Mouse (Mus musculus) c-Kit-negative CD71-positive TER-119-positive erythroid progenitor cells, embryonic 14.5 days (primary cell): ENCODE results near the gene Gpi1.
A peak's percentile ranks its signal among the peaks of the same experiment; 100 is the strongest.
"Not testable (repeated sequence)": the region's sequence is repeated elsewhere in the genome, so short reads cannot be mapped to it uniquely, and the experiment has no call there.

Experiments used
- DNase-seq: peaks from one replicate; pipeline ENCODE4 v3.0.0-alpha.2; 2013; ENCODE audit warnings: low read depth, low spot score

The Gpi1 gene

DNA sequence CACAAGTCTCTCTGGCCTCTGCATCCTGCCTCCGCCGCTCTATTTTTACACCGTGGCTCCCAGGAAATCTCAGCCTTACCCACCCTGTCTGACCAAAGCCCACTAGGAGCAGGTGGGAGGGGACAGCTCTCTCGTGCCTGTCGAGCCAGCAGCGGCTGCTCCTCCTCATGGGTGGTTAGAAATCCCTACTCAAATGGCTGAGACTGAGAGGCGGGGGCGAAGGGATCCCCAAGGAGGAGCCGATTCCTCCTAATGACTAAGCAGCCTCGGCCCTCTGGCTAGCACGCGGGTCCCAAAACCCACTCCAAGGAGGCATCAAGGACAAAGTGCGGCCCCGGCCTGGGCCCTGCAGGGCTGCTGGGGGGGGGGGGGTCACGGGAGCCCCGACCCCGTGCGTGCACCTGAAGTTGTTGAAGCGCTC, 435 bp downstream of the Gpi1 start:
- DNase-seq: no peak

DNA sequence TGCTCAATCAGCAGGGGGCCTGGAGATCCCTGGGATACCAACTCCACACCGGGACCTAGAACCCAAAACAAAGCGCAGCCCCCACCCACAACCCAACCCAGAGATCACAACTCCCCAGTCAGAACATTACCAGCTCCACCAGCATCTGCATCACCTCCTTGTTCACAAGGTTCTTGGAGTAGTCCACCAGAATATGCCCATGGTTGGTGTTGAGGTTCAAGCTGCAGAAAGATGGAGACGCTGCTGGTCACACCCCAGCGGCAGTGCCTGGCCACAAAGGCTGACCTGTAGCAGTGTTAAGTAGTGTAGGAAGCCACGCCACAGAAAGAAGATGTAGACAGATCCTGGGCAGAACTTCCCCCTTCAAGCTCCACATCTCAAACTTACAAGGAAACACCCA, 983 bp downstream of the Gpi1 start:
- no peak for DNase-seq

DNA sequence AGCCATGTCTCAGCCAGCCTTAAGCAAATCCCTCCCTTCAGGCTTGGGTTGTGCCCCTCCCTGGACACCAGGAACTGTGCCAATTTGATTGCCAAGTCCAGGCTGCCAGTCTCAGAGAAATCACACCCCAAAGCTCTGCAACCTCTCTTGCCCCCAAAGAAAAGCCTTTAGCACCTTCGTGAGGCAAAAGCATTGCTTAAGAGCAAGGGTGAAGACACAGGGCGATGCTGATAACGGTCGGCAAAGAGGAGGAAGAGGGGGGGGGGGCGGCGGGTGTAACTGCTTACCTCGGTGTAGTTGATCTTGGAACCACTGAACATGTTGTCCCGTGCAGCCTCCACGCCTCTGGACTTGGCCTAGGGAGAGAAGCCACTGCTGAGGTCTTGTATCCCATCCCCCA, 1.5 kb downstream of the Gpi1 start:
- DNase-seq: no peak

DNA sequence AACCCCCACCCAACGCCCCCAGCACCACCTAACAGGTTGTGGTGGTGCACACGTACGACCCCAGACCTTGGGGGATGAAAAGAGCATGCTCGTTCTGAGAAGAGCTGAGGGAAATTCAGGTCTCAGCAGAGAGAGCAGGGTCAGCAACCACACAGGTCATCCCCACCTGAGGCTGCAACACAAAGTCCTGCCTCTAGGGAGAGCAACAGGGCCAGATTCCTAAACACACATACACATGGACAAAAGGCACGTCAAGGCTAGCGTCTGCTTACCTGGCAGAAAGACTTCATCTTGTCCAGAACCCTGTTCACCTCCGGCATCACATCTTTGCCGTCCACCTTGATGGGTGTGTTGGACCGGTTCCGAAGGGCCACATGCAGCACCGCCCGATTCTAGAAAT, 3.3 kb downstream of the Gpi1 start:
- no peak for DNase-seq

DNA sequence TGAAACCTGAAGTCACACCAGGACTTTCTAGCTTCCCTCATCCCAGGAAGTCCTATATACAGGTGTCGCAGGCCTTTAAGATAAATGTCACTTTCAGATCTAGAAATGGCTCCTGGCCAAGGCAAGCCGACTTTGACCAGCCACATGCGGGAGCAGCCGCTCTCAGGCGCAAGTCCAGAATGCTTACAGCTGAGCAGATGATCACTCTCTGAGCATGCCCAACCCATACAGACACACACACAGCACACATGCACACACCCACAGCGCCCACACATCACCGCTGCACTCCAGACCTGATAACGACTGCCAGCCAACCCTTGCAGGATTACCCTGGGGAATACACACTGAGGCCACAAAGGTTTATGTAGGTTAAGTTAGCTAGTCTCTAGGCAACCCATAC, 4.0 kb downstream of the Gpi1 start:
- no peak for DNase-seq

DNA sequence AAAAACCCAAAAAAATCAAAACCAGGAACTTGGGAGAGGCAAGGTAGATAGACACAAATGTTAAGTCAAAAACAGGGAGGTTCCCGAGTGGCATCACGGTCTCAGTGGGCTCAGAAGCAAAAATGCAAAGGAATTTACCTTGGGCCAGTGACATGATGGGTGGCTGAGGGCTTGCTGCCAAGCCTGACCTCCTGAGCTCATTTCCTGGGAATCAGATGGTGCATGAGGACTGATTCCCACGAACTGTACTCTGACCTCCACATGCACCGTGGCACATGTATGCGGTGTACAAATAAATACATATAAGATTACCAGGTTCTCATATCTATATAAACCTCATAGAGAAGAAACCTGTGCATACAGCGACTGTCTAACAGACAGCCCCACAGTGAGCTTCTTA, 5.8 kb downstream of the Gpi1 start:
- DNase-seq: no peak

DNA sequence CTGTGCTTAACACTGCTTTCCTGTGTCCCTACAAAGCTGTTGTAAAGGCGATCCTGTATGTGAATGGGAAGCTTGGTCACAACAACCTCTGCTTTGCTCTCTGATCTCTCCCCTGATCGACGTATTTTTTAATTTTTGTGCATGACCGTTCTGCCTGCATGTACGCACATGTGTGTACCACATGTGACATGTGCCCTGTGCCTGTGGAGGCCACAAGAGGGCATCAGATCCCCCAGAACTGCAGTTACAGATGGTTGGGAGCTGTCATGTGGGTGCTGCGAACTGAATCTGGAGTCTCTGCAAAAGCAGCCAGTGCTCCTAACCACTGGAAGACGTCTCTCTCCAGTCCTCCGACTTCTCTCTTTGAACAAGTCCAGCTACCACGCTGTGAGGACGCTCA, 7.8 kb downstream of the Gpi1 start:
- no peak for DNase-seq

DNA sequence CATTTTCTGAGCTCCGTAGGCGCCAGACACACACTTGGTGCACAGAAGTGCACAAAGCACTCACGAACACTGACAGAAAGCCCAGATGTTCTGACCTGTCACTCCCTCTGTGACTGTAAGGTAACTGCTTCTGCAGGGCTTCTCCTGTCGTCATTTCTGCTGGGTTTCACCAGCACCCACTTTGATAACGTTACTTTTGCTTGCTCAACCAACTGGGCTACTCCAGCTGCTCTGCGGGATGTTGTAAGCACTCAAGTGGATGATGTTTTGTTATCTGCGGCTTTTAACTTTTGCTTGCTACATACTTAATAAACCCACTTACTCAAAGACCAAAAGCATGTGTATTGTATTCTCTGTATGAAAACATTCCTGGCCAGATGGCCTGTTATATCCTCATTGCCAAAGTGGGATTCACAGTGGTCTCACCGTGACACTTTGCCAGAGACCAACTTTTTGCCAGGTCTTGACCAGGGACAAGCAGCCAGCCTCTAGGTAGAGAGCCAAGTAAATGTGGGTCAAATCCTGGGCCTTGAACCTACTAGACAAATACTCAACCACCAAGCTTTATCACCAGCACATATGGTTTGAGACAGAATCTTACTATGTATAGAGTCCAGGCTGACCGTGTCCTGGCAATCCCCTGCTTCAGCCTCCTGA, 8.4 kb downstream of the Gpi1 start:
- no peak for DNase-seq

DNA sequence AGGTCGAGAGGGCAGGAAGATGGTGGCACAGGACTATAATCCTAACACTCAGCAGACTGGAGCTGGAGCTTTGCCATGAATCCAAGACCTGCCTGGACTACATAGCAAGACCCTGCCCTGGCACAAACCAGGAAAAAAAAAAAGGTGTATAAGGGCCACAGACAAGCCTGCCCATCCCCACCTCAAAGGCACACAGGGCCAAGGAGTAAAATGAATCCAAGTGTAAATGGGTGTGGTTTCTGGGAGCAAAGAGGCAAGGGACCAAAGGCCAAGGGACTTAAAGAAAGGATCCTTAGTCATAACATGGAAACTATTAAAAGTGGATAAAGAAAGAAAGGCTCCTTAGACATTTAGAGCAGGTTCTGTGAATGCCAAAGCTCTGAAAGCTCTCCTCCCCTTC, 11.6 kb downstream of the Gpi1 start:
- no peak for DNase-seq

DNA sequence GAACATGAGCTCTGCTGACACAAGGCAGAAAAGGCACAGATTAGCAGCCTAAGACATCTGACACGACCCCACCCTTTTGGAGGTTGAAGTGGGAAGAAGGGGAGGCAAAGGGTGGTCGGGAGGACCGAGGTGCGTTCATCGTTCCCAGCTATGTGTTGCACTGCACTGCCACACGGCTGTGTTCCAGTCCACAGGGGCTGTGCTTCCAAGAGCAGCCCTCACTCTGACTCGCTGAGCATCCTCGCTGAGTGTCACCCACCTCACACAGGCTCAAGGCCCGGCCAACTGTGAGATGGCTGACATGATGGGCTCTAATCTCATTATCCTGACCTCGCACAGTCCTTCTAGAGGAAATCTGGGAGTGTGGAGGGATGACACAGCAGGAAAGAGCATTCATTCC, 13.7 kb downstream of the Gpi1 start:
- no peak for DNase-seq

DNA sequence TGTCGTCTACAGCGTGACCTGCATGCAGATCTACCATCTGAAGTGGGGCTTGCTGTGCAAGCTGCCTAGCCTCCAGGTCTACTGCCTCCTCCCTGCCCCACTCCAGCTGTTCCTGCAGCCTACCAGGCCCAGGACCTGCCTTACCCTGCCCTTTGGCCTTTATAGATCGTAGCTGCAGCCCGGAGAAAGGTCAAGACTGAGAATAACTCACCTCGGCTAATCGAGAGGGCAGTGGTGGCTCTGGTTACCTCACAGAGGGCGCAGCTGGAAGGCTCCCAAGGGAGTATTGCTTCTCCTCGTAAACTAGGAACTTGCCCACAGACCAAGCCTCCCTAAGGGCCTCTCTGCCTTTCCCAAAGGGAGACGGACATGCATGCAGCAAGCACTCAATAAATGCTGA, 14.7 kb downstream of the Gpi1 start:
- no peak for DNase-seq

DNA sequence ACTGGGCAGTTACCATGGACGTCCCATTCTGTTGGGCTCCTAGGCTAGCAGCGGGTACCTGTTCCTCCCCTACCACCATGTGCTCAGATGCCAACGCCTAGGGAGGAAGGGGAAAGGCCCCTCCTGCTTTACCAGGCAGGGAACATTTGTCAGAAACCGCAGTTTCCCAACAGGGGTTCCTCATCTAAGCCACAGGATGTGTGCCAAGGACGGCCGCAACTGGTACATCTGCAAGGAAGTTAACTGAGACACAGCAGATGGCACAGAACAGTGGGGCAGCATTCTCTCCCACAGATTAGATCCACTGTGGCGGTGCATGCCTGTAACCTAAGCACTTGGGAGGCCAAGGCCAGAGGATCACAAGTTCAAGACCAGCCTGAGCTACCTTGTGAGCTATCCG, 15.5 kb downstream of the Gpi1 start:
- DNase-seq: no peak

DNA sequence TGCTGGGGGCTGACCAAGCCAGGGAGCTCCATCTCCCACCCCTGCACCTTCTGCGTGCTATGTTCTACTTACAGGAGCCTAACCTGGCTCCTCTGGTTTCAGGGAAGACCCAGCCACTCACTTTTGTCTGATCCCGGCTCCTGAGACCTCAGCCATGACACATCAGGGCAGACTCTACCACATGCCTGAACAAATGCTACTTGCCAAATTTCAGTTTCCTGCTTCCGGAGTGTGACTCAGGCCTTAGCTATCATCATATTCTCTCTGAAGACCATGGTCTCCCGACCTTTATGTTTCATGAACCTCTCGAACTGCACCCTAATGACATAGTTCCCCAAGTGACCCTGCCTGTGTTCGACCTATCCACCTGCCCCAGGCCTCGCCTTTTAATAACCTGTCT, 16.9 kb downstream of the Gpi1 start:
- no peak for DNase-seq

DNA sequence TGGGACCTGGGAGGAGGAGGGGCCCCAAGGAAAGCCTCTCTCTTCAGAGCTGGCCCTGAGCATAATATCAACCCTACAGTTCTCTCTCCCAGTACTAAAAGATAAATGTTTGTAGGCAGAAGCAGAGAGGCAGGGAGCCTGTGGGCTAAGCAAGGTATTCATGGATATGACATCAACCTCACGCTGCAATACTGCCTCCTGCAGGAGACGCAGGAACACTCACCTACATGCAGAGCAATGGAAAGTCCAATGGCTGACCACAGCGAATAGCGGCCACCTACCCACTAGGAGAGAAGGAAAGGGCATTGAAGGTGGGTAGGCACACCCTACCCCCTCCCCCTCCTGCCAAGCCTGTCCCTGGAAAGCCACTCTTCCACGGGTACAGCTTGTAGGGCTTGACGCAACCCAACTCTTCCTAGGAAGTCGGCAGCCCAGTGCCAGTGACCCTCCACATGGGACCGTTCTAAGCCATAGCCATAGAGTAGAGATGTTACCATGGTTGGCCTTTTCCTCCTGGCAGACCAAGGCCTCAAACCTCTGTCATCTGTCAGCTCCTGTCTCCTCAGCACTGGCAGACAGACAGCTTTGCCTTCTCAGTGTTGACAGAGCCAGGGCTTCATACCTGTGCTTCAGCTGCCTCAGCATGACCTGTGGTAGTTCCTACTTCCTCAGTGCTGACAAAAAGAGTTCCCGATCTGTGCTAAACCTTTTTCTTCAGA, 21.9 kb downstream of the Gpi1 start:
- no peak for DNase-seq

DNA sequence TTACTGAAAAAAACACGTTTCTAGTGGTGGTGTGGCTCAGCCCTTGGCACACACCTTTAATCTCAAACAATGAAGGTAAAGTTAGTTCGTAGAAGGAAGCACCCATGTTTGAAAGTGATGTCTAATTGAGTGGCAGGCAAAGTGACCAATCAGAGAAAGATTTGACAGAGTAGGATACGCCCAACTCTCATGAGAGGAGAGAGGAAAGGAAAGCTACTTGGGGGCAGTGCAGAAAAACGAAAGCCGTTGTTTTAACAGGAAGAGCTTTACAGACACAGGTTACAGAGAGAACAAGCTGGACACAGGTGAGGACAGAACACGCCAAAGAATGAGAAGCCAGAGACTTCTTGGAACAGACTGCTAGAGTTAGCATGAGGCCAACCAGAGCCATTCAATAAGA, 23.8 kb downstream of the Gpi1 start:
- no peak for DNase-seq

DNA sequence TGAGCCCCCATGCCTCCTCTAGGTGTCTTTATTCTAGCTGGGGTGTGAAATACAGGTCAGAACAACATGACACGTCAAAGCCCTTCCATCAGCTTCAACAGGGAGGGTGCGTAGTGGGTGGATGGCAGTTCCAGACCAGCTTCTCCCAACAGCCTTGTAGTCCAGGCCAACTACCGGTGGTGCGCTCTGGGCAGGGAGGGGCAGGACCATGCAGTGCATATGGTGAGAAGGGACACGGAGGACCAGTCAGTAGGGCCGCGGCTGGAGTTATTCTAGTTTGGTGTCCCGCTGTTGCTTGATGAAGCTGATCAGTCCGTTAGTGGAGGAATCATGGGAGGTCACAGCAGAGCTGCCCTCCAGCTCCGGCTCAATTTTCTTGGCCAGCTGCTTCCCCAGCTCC, 28.0 kb downstream of the Gpi1 start:
- DNase-seq: not testable (repeated sequence)

DNA sequence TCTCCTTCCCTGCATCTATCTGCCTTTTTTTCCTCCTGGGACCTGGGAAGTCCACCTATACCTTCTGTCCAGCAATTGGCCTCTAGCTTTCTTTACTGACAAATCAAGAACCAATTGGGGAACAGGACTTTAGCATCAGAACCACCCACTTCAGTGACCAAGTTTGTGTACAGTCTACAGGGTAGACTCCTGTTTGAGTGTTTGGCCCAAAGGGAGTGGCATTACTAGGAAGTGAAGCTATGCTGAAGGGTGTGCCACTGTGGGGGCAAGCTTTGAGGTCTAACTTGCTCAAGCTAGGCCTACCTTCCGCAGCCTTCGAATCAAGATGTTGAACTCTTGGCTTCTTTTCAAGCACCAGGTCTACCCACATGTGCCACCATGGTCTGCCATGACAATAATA, 29.3 kb downstream of the Gpi1 start:
- no peak for DNase-seq

DNA sequence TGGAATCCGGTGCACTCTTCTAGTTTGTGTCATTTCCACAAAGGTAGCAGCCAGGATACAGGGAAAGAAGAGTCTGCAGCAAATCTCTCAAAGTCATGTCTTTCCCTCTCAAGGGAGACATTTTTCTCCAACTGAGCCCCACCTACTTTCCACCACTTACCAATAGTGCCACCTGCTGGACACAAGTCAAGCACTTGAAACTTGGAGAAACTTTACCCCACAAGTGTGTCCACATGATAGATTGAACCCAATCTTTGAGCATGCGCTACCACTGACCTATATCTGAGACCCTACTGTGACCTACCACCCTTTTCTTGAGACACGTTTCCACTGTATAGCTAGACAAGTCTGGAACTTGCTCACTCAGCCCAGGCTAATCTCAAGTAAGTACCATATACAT, 31.8 kb downstream of the Gpi1 start:
- peak; percentile 64 for DNase-seq

DNA sequence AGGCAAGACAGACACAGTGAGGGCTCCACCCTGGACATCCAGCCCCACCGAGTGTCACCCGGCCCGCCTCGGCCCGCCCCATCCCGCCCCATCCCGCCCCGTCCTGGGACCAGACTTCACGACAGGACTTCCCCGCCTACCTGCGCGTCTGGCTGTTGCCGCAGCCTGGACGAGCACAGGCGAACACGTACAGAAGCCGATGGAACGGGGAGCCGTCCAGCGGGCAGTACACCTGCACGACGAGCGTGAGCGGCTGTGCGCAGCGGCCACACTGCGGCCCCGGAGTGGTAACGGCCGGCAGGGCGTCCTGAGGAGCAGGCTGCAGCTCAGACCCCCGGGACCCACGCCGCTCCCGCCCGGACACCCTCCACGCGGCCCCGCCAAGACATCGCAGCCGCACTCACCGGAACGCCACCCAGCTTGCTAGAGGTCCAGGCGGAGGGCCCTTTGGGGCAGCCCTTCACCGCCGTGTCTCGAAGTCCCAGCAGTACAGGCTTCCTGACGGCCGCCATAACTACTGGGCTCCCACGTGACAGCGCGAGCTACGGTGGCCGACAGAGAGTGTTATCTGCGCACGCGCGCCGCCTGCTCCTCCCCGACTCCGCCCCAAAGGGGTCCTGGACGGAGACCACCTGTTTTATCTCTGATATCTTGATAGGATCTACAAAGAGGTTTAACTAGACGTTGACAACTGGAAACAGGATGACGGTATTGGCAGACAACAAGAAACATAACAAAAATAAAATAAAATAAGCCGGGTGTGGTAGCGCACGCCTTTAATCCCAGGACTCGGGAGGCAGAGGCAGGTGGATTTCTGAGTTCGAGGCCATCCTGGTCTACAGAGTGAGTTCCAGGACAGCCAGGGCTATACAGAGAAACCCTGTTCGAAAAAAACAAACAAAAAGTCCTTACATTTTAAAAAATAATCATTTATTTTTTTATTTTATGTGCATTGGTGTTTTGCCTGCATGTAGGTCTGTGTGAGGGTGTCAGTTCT, 33.7 kb downstream of the Gpi1 start, which contains the start of gene Pdcd2l:
Pdcd2l (minus strand) TSS at position 530 of the 997 bp plus-strand sequence.
- peak; percentile 82 for DNase-seq

DNA sequence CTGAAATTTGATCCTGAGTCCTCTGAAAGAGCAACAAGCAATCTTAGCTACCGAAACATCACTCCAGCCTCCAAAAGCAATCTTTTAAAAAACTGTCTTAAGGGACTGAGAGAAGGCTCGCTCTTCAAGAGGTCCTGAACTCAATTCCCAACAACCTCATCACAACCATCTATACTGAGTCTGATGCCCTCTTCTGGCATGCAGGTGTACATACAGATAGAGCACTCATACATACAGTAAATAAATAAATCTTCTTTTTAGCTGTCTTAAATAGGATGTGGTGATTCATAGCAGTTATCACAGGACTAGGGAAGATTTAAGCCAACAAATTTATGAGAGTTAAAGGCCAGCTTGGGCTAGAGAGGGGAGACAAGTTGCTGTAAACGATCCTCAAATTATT, 34.5 kb downstream of the Gpi1 start:
- DNase-seq: peak; percentile 28

DNA sequence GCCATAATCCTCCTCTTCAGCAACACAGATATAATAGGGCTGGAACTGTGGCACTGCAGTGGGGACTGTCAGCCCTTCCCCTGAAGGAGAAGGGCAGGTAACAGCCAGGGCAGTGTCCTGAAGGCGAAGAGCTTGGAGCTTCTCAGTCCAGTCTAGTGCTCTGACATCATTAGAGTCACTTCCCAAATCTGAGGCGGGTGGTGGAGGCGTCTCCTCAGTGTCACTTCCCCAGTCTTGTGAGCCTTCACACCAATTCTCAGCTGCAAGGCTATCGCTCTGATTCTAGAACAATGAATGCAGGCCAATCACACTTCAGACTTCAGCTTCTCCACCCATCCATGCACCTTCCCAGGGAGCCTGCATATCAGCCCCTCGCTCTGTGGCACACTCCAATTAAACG, 37.3 kb downstream of the Gpi1 start:
- no peak for DNase-seq

DNA sequence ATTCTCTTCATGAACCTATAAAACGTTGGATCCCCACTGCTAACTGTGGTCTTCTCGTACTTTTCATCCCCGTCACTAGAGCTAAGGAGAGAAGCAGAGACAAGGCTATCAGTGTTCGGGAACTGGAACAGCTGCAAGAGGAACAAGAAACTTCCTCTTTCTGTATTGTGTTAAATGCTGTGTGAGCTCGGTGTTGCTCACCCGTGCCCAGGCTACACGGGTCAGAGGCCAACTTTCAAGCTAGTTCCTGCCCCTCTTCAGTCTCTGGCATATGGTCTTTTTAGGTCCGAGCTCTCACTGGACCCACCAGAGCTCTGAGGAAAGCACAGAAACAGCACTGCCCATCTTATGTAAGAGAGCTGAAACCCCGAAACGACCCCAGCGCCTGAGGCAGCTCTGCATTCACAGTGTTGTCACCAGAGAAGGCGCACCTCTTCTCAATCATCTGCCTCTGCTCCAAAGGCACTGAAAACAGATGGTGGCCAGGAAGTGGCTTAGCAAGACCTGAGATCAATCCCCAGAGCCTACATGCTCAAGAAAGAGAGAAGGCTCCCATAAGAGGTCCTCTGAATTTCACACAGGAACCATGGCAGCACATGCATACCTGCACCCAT, 40.7 kb downstream of the Gpi1 start:
- no peak for DNase-seq
